Mouse (Mus musculus) liver, adult 2 months (tissue): ENCODE results near the gene Phf5a.
A peak's percentile ranks its signal among the peaks of the same experiment; 100 is the strongest.

ENCODE experiments used
- CTCF ChIP-seq: fragments of 200-500 bp; IDR thresholded peaks from 2 replicates; pipeline ENCODE4 v1.5.1; 2011; ENCODE audit warnings: low read depth, low read length, control low read depth
- POLR2A ChIP-seq: fragments of 200-500 bp; IDR thresholded peaks from 2 replicates; pipeline ENCODE4 v1.6.1; 2011; ENCODE audit warnings: low read length, control low read depth; ENCODE audit not compliant: insufficient read depth; ENCODE audit errors: extremely low read depth

DNA sequence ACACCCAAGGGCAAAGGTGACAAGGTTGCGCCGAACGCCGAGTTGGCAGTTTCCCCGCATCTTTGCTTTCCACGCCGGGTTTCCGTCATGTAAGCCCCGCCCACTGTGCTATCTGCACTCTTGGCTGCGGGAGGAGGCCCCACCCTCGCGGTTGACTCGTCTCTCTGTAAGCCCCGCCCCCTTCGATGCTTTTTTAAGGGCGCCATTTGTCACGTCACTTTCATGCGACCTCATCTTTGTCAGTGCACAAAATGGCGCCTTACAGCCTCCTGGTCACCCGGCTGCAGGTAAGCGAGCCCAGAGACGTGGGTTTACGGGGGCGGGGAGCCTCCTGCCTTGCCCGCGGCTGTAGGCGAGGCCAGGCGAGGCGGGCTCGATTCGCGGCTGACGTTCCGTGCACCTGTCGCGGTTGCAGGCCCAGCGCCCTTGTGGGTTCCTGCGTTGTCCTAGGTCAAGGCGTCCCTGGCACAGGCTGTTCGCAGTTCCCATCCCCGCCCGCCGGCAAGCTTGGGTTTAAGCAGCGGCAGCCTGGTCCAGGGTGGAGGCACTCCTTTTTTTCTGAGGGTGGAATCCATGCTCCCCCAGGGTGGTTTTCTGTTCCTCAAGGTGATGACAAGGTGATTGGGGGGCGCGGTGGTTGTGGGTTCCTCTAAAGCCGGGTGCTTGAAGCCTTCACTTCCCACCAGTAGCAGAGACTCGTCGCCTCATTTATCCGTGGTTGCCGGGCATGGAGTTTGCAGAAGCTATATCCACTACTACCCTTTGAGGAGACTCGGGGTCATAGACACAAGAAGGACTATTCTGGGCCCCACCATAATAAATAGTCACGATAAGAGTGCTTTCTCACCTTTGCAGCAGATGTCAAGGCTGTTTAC lies 788 bp upstream of the Phf5a start, which contains the start of gene Aco2:
- TF ChIP-seq POLR2A (peak; percentile 82), CTCF (no peak)
